Mouse (Mus musculus) left cerebral cortex, postnatal 4 days (tissue): ENCODE data around the gene Aifm2. TPM values are rescaled to one million over a fixed set of nuclear protein-coding genes. Genes with fewer than 3 reads are reported as not detected.
A peak's percentile ranks its signal among the peaks of the same experiment; 100 is the strongest.

ENCODE experiments used
- DNase-seq: peaks from one replicate; pipeline ENCODE4 v3.0.0-alpha.2; 2022
- intact Hi-C: fragments of 180-260 bp; cut with DNase I; formaldehyde crosslinking; loops from one replicate; pipeline ENCODE4 v1.15.1; 2025
- microRNA-seq: library from miRNA; unstranded; fragments of <30 nt; microRNA quantifications from one replicate; pipeline ENCODE4 v1.2.0, GENCODE M21; 2022
- total RNA-seq, 2 experiments: library from RNA; stranded (reverse); gene quantifications; 2 replicates each; pipeline ENCODE4 v1.2.3; 2021

Aifm2 gene
- total RNA-seq, 2 experiments from 2014 or later: 9.5 to 10.4 TPM

DNA sequence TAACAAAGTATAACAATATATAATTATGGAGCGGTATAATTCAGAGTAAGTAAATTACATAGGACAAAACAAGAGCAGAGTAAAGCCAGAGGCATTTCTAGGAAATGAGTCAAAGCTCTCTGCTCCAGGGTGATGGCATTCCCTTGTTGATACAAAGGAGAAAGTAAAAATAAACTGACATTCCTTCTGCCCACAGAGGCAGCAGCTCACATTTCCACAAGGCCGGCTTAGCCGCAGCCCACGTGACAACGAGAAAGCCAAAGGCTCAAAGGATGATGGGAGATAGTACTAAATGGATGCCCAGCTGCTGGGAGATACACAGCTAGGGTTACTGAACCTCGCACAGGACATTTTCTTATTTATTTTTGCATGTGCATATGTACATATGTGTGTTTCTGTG, 44.8 kb downstream of the Aifm2 start:
- DNase-seq: no peak
- intact Hi-C loops: no loop called here

DNA sequence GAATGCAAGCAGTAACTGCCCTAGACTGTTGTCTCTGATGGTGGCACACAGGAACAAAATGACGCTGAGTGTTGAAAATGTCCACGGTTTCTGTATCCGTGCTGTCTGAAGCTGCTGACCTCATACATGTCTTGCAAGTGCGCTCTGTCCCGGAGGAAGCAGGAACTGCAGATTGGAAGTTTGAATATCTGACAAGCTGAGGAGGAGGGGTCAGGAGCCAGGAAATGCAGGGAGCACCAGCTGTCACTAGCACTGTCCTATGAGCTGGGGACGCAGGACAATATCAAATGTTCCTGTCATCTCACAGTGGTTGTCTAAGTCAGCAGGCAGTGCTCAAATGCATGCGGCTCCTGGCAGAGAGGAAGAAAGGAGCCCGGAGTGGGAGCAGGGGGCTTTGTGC, 49.6 kb downstream of the Aifm2 start:
- no peak for DNase-seq
- intact Hi-C loops: no loop called here

DNA sequence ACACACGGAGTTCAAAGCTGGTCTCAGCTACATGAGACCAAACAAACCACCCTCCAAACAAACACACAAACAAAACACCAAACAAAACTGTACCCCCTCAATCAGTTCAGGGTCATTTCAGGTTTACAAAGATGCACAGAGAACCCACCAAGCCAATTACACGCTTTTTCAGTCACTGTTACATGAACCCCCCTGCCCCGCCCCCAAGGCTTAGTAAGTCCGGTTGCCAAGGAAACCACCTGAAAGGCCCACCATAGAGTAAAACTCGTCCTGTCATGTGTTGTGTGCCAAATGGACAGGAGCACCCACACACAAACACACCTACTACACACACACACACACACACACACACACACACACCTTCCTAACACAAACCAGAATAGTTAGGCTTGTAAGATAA, 50.5 kb downstream of the Aifm2 start:
- no peak for DNase-seq
- intact Hi-C loops: no loop called here

DNA sequence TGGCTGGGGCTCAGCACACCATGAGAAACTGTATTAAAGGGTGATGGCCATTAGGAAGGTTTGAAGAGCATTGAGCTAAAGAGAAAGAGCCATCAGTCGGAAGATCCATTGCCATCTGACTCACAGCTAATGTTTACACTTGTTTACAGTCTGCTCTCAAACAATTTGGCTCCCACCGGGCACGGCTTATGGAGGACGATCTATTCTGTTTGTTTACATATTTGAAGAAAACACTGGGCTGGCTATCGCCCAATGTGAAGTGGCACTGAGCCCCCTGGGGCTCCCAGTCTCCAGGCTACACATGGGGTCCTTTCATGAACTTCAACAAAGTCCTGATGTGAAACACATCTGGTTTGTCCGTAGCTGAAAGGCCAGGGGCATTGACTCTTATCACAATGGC, 51.7 kb downstream of the Aifm2 start:
- intact Hi-C loops: no loop called here
- DNase-seq: no peak

DNA sequence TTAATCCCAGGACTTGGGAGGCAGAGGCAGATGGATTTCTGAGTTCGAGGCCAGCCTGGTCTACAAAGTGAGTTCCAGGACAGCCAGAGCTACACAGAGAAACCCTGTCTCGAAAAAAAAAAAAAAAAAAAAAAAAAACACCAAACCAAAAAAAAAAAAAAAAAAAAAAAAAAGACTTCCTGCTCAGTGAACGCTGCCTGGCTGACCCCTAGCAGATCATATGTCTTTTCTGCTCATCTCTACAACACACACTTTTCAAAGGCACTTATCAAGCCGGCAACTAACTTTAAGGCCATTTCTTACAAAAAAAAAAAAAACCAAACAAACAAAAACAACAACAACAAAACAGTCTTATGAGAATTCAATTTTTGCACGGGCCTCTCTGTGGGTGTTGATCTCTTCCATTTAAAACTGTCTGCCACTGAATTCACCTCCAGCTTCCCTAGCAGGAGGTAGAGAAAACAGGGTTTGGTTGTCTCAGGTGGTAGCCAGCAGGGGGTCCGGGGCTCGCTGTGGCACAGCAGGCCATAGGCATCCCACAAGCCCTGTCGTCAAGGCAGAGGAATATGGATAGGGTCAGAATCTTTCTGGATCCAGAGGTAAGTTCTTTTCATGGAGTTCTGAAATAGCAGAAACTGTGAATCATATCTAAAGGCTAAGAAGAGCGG, 66.5 kb downstream of the Aifm2 start:
- no peak for DNase-seq
- intact Hi-C loops: no loop called here

- peak; percentile 73 for DNase-seq
Measured at GRCm38 (mm10) chr10:61782799-61783611, 67.9 kb downstream of the Aifm2 start.

DNA sequence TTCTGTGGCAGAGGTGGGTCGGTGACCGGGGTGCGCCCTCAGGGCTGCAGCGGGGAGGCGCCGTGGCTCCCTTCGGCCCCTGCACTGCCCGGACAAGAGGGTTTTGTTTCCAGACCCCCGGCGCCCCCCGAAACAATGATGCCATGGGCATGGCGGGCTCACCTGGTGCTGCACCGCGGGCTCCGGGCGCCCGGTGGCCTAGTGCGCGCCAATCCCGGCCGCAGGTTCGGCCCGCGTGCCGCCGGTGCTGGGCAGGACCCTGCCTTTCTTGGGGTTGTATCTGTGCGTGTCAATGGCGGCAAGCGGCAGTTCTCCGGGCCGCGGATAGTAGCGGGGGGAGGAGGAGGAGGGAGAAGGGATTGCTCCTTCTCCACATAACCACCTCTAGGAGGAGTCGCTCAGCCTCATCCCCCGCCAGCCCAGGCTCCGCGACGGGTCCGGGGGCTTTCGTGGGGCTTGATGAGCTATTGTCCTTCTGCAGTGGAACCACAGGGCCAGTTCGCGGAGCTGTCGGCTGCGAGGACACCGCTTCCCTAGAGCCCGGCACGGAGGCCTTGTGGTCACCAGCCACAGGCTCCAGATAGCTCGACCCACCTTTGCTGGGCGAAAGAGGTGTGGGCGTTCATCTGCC, 68.7 kb downstream of the Aifm2 start, which contains the start of gene H2afy2:
TSS of gene H2afy2 (minus strand) at position 527 of the 631 bp plus-strand sequence.
- intact Hi-C loops: no loop called here
- peak; percentile 93 for DNase-seq

More at GRCm38 (mm10) chr10:61782799-61783611, 67.9 kb downstream of the Aifm2 start:
- intact Hi-C loops: no loop called here

DNA sequence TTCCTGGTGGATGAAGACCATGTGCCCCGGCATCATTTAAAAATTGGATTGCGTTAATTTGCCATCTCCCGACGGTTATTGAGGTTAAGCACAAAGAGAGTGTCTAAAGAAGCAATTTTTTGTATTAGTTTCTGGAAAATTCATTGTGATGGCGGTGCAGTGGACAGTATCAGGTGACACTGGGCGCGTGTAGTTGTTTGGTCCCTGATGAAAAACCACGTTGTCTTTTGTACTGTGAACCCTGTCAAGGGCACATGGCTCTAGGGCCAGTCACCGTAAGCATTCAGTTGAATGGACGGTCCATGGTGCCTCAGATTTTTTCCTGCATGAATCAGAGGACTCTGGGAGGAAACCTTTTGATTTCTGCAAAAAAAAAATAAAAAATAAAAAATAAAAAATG, 69.4 kb downstream of the Aifm2 start:
- DNase-seq: no peak
- intact Hi-C loops: no loop called here

- intact Hi-C loops: no loop called here
Measured at GRCm38 (mm10) chr10:61787541-61788313, 72.7 kb downstream of the Aifm2 start.

GRCm38 (mm10) chr10:61788499-61788898, 73.4 kb downstream of the Aifm2 start:
- no peak for DNase-seq
- intact Hi-C loops: no loop called here

More at GRCm38 (mm10) chr10:61787541-61788313, 72.7 kb downstream of the Aifm2 start:
- DNase-seq: no peak

Small RNA genes lying within 50 kb of the gene (microRNA-seq; reads per million reads assigned to microRNA genes)
- gene Mir5108: not detected

Other genes with a start within 250 kb of the Aifm2 start
- gene Lrrc20, start 239.5 kb upstream of the Aifm2 start, total RNA-seq: 10 to 100 TPM; 20.0 to 22.1 TPM
- gene Npffr1, start 119.8 kb upstream of the Aifm2 start, total RNA-seq: 1 to 10 TPM; 1.4 to 2.4 TPM
- 100 to 1,000 TPM; 126 to 138 TPM for gene Ppa1, start 66.7 kb upstream of the Aifm2 start, total RNA-seq
- gene Sar1a, start 35.0 kb upstream of the Aifm2 start, total RNA-seq: 100 to 1,000 TPM; 135 to 139 TPM
- 10 to 100 TPM; 32.0 to 36.6 TPM for gene Tysnd1, start 19.7 kb upstream of the Aifm2 start, total RNA-seq
- gene H2afy2, start 68.9 kb downstream of the Aifm2 start, total RNA-seq: 100 to 1,000 TPM; 124 to 126 TPM